Mouse (Mus musculus) CH12.LX (cell line): Measurements from ENCODE around the gene Cd83. TPM values are rescaled to one million over a fixed set of nuclear protein-coding genes. Genes with fewer than 3 reads are reported as not detected.

Source experiments
- DNase-seq: peaks from one replicate; pipeline ENCODE4 v3.0.0-alpha.2; 2013; ENCODE audit errors: extremely low read depth
- H3K27ac ChIP-seq: 2 replicates; pipeline ENCODE4 v1.5.1; 2012; ENCODE audit warnings: low read depth, mild to moderate bottlenecking, control low read depth, moderate library complexity; ENCODE audit not compliant: insufficient read depth
- H3K27me3 ChIP-seq: replicated peaks from 2 replicates; pipeline ENCODE3; 2012; ENCODE audit warnings: inconsistent platforms
- H3K36me3 ChIP-seq, 2 experiments: replicated peaks in 1 of 2; 2 replicates each; pipeline versions ENCODE3 to v1.6.1; 2012; ENCODE audit warnings: inconsistent platforms in 1 of 2, low read length in 1 of 2, mild to moderate bottlenecking in 1 of 2, mixed read lengths in 1 of 2, moderate library complexity in 1 of 2; ENCODE audit not compliant: control insufficient read depth in 1 of 2, insufficient read depth in 1 of 2
- H3K4me1 ChIP-seq, 2 experiments: 2 replicates each; pipeline ENCODE4 v1.6.1; 2012; ENCODE audit warnings: inconsistent platforms in 1 of 2, moderate library complexity in 1 of 2; ENCODE audit not compliant: insufficient read depth in 2 of 2, control insufficient read depth in 1 of 2
- H3K4me2 ChIP-seq: 2 replicates; pipeline ENCODE4 v1.6.1; 2012; ENCODE audit warnings: low read depth, mild to moderate bottlenecking, control low read depth; ENCODE audit not compliant: poor library complexity, insufficient read depth, severe bottlenecking
- H3K4me3 ChIP-seq, 3 experiments: fragments of 150-350 bp in 1 of 3; sonication (generic) in 1 of 3; replicated peaks in 1 of 3; 2 replicates each; pipeline versions ENCODE3 to v1.5.1; 2011 to 2012; ENCODE audit warnings: low read depth in 2 of 3, low read length in 2 of 3, mild to moderate bottlenecking in 2 of 3, moderate library complexity in 2 of 3, control low read depth in 1 of 3, improper control_type of control experiment in 1 of 3, inconsistent platforms in 1 of 3, mixed read lengths in 1 of 3; ENCODE audit not compliant: poor library complexity in 1 of 3
- H3K79me2 ChIP-seq: replicated peaks from 2 replicates; pipeline ENCODE4 v1.6.1; 2012; ENCODE audit warnings: mild to moderate bottlenecking, moderate library complexity; ENCODE audit not compliant: control insufficient read depth, poor library complexity, insufficient read depth, severe bottlenecking; ENCODE audit errors: extremely low read depth
- H3K9ac ChIP-seq: 2 replicates; pipeline ENCODE4 v1.6.1; 2012; ENCODE audit warnings: low read depth, mild to moderate bottlenecking, control low read depth, moderate library complexity; ENCODE audit not compliant: insufficient read depth
- H3K9me3 ChIP-seq: replicated peaks from 2 replicates; pipeline ENCODE3; 2012; ENCODE audit warnings: low read length, inconsistent platforms, mixed read lengths
- CHD1 ChIP-seq: IDR thresholded peaks from 2 replicates; pipeline ENCODE4 v1.6.1; 2012; ENCODE audit warnings: low read depth, low read length, improper control_type of control experiment, inconsistent platforms
- CTCF ChIP-seq, 2 experiments: IDR thresholded peaks in 1 of 2; conservative IDR thresholded peaks in 1 of 2; 2 replicates each; pipeline ENCODE4 v1.5.1; 2011 to 2012; ENCODE audit warnings: low read depth in 2 of 2, low read length in 2 of 2, improper control_type of control experiment in 1 of 2, inconsistent platforms in 1 of 2, mild to moderate bottlenecking in 1 of 2, moderate library complexity in 1 of 2
- E2F4 ChIP-seq: IDR thresholded peaks from 2 replicates; pipeline ENCODE4 v1.6.1; 2011; ENCODE audit warnings: low read depth, low read length, improper control_type of control experiment; ENCODE audit not compliant: insufficient replicate concordance
- EP300 ChIP-seq: IDR thresholded peaks from 2 replicates; pipeline ENCODE4 v1.6.1; 2011; ENCODE audit warnings: low read length, improper control_type of control experiment
- ETS1 ChIP-seq: conservative IDR thresholded peaks from 2 replicates; pipeline ENCODE4 v1.6.1; 2012; ENCODE audit warnings: low read depth, mild to moderate bottlenecking, inconsistent platforms, low read length, improper control_type of control experiment, moderate library complexity
- GABPA ChIP-seq: IDR thresholded peaks from 2 replicates; pipeline ENCODE4 v1.6.1; 2012; ENCODE audit warnings: low read depth, low read length, improper control_type of control experiment, inconsistent platforms; ENCODE audit not compliant: insufficient replicate concordance
- HCFC1 ChIP-seq: IDR thresholded peaks from 2 replicates; pipeline ENCODE4 v1.6.1; 2012; ENCODE audit warnings: low read depth, mild to moderate bottlenecking, inconsistent platforms, low read length, improper control_type of control experiment
- JUN ChIP-seq: IDR thresholded peaks from 2 replicates; pipeline ENCODE4 v1.6.1; 2011; ENCODE audit warnings: low read depth, mild to moderate bottlenecking, low read length, improper control_type of control experiment, moderate library complexity; ENCODE audit not compliant: insufficient read depth
- KAT2A ChIP-seq: IDR thresholded peaks from 2 replicates; pipeline ENCODE4 v1.6.1; 2012; ENCODE audit warnings: low read length, improper control_type of control experiment, inconsistent platforms; ENCODE audit not compliant: insufficient replicate concordance
- MAFK ChIP-seq: IDR thresholded peaks from 2 replicates; pipeline ENCODE4 v1.6.1; 2011; ENCODE audit warnings: low read length, improper control_type of control experiment; ENCODE audit not compliant: insufficient replicate concordance
- MEF2A ChIP-seq: IDR thresholded peaks from 2 replicates; pipeline ENCODE4 v1.6.1; 2014; ENCODE audit warnings: low read depth, mild to moderate bottlenecking, inconsistent platforms, low read length, improper control_type of control experiment, borderline replicate concordance
- MXI1 ChIP-seq: IDR thresholded peaks from 2 replicates; pipeline ENCODE4 v1.6.1; 2011; ENCODE audit warnings: mild to moderate bottlenecking, low read depth, low read length, improper control_type of control experiment
- MYC ChIP-seq: IDR thresholded peaks from 2 replicates; pipeline ENCODE4 v1.6.1; 2011; ENCODE audit warnings: low read depth, mild to moderate bottlenecking, improper control_type of control experiment, low read length
- NELFE ChIP-seq: IDR thresholded peaks from 2 replicates; pipeline ENCODE4 v1.6.1; 2011; ENCODE audit warnings: low read depth, low read length, improper control_type of control experiment
- POLR2A ChIP-seq: IDR thresholded peaks from 2 replicates; pipeline ENCODE4 v1.6.1; 2011; ENCODE audit warnings: low read depth, mild to moderate bottlenecking, improper control_type of control experiment, low read length
- POLR2AphosphoS2 ChIP-seq: IDR thresholded peaks from 2 replicates; pipeline ENCODE4 v1.6.1; 2011; ENCODE audit warnings: low read depth, low read length, improper control_type of control experiment
- RAD21 ChIP-seq: IDR thresholded peaks from 2 replicates; pipeline ENCODE4 v1.6.1; 2011; ENCODE audit warnings: low read depth, mild to moderate bottlenecking, low read length, improper control_type of control experiment, moderate library complexity
- RCOR1 ChIP-seq: conservative IDR thresholded peaks from 2 replicates; pipeline ENCODE4 v1.6.1; 2012; ENCODE audit warnings: low read depth, mild to moderate bottlenecking, inconsistent platforms, low read length, improper control_type of control experiment
- TBP ChIP-seq: conservative IDR thresholded peaks from 2 replicates; pipeline ENCODE4 v1.6.1; 2011; ENCODE audit warnings: low read depth, low read length, improper control_type of control experiment
- UBTF ChIP-seq: IDR thresholded peaks from 2 replicates; pipeline ENCODE4 v1.6.1; 2012; ENCODE audit warnings: low read depth, mild to moderate bottlenecking, inconsistent platforms, low read length, improper control_type of control experiment, moderate library complexity
- ZC3H11A ChIP-seq: IDR thresholded peaks from 2 replicates; pipeline ENCODE4 v1.6.1; 2012; ENCODE audit warnings: low read depth, mild to moderate bottlenecking, inconsistent platforms, low read length, improper control_type of control experiment
- ZKSCAN1 ChIP-seq: IDR thresholded peaks from 2 replicates; pipeline ENCODE4 v1.6.1; 2012; ENCODE audit warnings: low read depth, inconsistent platforms, low read length, improper control_type of control experiment, borderline replicate concordance
- dilution Hi-C: fragments of 300-500 bp; cut with MboI; formaldehyde crosslinking; loops from 2 replicates; pipeline ENCODE4 v1.14.3; 2020; ENCODE audit warnings: low sequenced_read_pairs; ENCODE audit not compliant: extremely low pct_unique_long_range_greater_than_20kb, extremely low pct_ligation_motif_present
- in situ Hi-C: fragments of 300-500 bp; cut with MboI; formaldehyde crosslinking; loops from 3 replicates; pipeline ENCODE4 v1.14.3; 2019; ENCODE audit warnings: low sequenced_read_pairs, low pct_ligation_motif_present, low pct_unique_long_range_greater_than_20kb, mixed read lengths
- polyA plus RNA-seq: library from polyadenylated mRNA; unstranded; fragments of >175 nt; gene quantifications from 2 replicates; pipeline ENCODE4 v1.2.1, GENCODE M21; 2012; ENCODE audit warnings: low read depth; ENCODE audit not compliant: insufficient read length
- total RNA-seq, 2 experiments: library from RNA; depleted of rRNA; stranded (reverse); fragments of 300-350 nt in 1 of 2; fragments of >200 nt in 1 of 2; gene quantifications; 2 replicates each; pipeline ENCODE4 v1.2.3; 2012 to 2014

Gene Cd83
- total and polyA plus RNA-seq, 3 experiments = 109 to 298 (median 129) TPM

GRCm38 (mm10) chr13:43765293-43765814 is 19.2 kb upstream of the Cd83 start (continued):
- TF ChIP-seq RCOR1 (peak; percentile 60; the same call in 1 of the 2 replicates), ZKSCAN1 (no peak), POLR2AphosphoS2 (no peak), KAT2A (0 out of 2 replicates have a peak, but pooled peaks have one; percentile 46), MEF2A (peak; percentile 90), ZC3H11A (no peak), MYC (peak; percentile 86), POLR2A (peak; percentile 58), RAD21 (no peak; the same call in 1 of the 2 replicates), EP300 (peak; percentile 88), CHD1 (0 out of 2 replicates have a peak, but pooled peaks have one; percentile 1), GABPA (peak; percentile 55), NELFE (peak; percentile 21; the same call in 1 of the 2 replicates), JUN (peak; percentile 80), HCFC1 (peak; percentile 43), MAFK (peak; percentile 75), TBP (peak; percentile 85), E2F4 (peak; percentile 33; the same call in 1 of the 2 replicates), ETS1 (peak; percentile 99), UBTF (peak; percentile 95; the same call in 1 of the 2 replicates)
- TF ChIP-seq, all 38 proteins: peak for 29

GRCm38 (mm10) chr13:43766786-43767680 is 17.5 kb upstream of the Cd83 start:
- Histone ChIP-seq H3K4me1 (peaks cover 36 to 85% of the 10 kb centered on the region in 2 experiments), H3K4me2 (peak overlapping the region; percentile 86), H3K9ac (peak overlapping the region; percentile 68), H3K36me3 (peaks cover 0 to 7% of the 10 kb centered on the region in 2 experiments), H3K79me2 (peaks cover 4% of the 10 kb centered on the region), H3K27me3 (no peaks in the 10 kb centered on the region), H3K27ac (peak overlapping the region; percentile 99), H3K9me3 (no peaks in the 10 kb centered on the region), H3K4me3 (peak overlapping the region; percentile 57 to 70 (median 59))
- dilution Hi-C loops (no loop called here), in situ Hi-C loops (no loop called here)
- no peak for DNase-seq
- TF ChIP-seq MXI1 (0 out of 2 replicates have a peak, but pooled peaks have one; percentile 16), POLR2A (0 out of 2 replicates have a peak, but pooled peaks have one; percentile 18), CTCF (conservative IDR thresholded peaks at IDR 0.05 in 1 of 2, IDR thresholded peaks at IDR 0.05 in 1 of 2; ENCODE audit: low read depth in 2 of 2, low read length in 2 of 2) (no peak)
